Mouse (Mus musculus): ENCODE measurements around the gene Spata17. TPM values are rescaled to one million over a fixed set of nuclear protein-coding genes. Genes with fewer than 3 reads are reported as not detected.

Gene Spata17
- polyA plus RNA-seq, 1 experiment from 2014 or later = 1.2 TPM

DNA sequence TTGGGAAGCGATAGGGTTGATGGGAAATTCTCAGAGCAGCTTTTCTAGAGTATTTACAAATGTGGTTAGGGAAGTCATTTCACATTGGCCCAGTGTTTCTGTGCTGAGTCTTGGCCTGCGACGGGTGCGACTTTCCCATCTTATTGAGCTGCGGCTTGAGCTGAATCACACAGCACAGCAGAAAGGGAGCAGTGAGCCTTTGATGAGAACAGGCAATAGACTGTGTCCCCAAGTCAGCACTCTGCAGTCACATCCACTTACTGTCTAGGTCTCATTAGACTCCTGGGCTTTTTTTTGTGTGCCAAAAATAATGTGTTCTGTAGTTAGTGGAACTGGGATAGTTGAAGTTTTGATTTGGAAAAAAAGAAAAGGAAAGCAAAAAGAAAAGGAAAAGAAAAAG lies 15.0 kb upstream of the Spata17 start:
- ATAC-seq (ENCODE audit: insufficient number of reproducible peaks, insufficient read depth, low FRiP score, low TSS enrichment) = no peak
- Histone ChIP-seq H3K27me3 (no peaks in the 10 kb centered on the region), H3K4me1 (0 out of 2 replicates have a peak, but pooled peaks cover 5% of the 10 kb centered on the region), H3K36me3 (peaks cover 23% of the 10 kb centered on the region), H3K27ac (no peak overlapping the region), H3K9ac (no peak overlapping the region), H3K4me3 (no peak overlapping the region), H3K9me3 (no peaks in the 10 kb centered on the region), H3K4me2 (replicated peaks) (no peak overlapping the region)
- 91% methylated on average over 5 of the region's 5 CpGs for WGBS

DNA sequence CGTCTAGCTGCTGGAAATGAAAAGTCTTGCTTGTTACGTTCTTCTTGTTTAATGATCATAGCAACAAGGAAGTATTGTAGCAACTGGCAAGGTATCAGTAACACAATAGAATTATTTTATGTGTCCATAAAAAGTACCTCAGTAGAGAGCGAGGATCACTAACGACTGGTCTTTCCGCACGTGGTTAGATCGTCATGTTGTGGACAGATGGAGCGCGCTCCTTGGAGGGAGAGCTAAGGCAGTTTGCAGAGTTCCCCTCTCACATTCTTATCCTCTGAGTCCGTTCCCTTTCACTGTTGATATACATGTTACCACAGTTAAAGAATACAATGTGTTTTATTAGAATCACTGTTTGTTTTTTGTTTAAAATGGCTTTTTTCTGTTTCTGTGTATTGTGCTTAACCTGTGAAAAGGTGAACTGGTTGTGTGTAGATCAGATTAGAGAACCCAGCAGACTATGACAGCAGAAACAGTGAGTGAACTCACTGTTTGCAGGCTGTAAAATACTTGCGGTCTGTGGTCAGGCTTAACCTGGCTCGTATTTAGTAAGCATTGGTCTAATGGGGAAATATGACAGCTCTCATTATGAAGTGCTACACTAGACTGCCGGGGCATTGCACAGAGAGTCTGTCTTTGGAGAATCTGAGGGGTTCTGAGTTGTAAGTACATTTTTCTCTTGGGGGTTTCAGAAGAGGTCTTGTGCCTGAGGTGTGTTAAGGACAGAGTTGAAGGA lies 13.3 kb upstream of the Spata17 start:
- Histone ChIP-seq H3K4me3 (no peak overlapping the region), H3K9me3 (no peaks in the 10 kb centered on the region), H3K36me3 (peaks cover 22% of the 10 kb centered on the region), H3K4me1 (0 out of 2 replicates have a peak, but pooled peaks cover 5% of the 10 kb centered on the region), H3K9ac (no peak overlapping the region), H3K27me3 (no peaks in the 10 kb centered on the region), H3K27ac (no peak overlapping the region), H3K4me2 (replicated peaks) (no peak overlapping the region)
- WGBS = 87% methylated on average over 13 of the region's 13 CpGs
- ATAC-seq (ENCODE audit: insufficient number of reproducible peaks, insufficient read depth, low FRiP score, low TSS enrichment) = no peak

DNA sequence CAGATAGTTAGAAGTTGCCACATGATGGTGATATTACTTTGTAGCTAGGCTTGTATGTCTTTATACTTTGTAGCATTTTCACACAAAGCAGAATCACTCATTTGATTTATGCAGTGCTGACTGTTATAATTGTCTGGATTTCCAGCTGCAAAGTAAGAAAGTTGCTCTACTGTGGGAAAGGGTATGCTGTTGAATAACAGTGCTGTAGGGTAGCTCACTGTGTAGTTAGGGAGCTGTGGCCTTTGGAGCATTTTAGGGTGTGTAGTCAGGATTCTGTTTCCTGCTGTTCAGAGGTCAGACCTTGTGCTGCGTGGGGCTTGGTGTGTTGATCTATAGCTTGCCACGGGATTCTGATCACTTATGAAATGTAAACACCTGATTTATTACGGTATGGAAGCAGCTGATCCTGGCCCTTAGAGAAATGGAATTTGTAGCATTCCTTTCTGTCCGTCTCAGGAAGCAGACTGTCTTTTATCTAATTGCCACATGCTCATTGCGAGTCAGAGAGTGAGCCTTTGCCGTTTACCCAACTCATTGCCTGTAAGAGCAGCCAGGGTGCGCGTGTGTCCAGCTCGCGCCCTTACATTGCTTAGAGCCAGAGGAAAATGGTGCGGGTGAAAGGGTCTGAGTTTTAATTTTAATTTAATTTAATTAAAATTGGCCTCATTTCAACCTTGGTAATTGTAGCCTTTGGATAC lies 11.2 kb upstream of the Spata17 start:
- ATAC-seq (ENCODE audit: insufficient number of reproducible peaks, insufficient read depth, low FRiP score, low TSS enrichment) = no peak
- 76% methylated on average over 11 of the region's 11 CpGs for WGBS
- Histone ChIP-seq H3K36me3 (0 out of 2 replicates have a peak, but pooled peaks cover 16% of the 10 kb centered on the region), H3K4me3 (no peak overlapping the region), H3K9ac (no peak overlapping the region), H3K27me3 (no peaks in the 10 kb centered on the region), H3K9me3 (no peaks in the 10 kb centered on the region), H3K4me1 (0 out of 2 replicates have a peak, but pooled peaks cover 5% of the 10 kb centered on the region), H3K4me2 (replicated peaks) (no peak overlapping the region), H3K27ac (peak overlapping the region; percentile 31; the same call in 1 of the 2 replicates)

DNA sequence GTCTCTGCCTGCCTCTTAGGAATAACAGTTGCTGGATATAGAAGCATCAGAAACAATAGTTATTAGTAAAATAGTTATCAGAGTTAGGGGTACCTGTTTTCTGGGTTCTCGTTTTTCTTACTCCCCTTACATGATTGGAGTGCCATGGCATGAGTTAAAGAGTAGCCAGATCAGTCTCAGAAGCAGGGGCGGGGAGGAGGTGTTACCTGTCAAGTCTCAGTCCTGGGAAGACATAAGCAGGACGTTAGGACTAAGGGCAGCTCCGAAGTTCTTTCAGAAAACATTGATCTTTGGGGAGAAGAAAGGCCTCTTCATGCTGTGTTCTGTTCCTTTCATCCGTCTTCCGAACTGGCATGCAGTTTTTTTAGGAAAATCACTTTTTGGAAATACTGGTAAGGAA lies 5.5 kb upstream of the Spata17 start:
- Histone ChIP-seq H3K27me3 (no peaks in the 10 kb centered on the region), H3K9me3 (no peaks in the 10 kb centered on the region), H3K4me2 (replicated peaks) (no peak overlapping the region), H3K4me1 (peaks cover 3% of the 10 kb centered on the region; the same call in 1 of the 2 replicates), H3K36me3 (0 out of 2 replicates have a peak, but pooled peaks cover 1% of the 10 kb centered on the region), H3K9ac (no peak overlapping the region), H3K4me3 (no peak overlapping the region), H3K27ac (no peak overlapping the region)
- no peak for ATAC-seq (ENCODE audit: insufficient number of reproducible peaks, insufficient read depth, low FRiP score, low TSS enrichment)
- 80% methylated on average over 6 of the region's 6 CpGs for WGBS

DNA sequence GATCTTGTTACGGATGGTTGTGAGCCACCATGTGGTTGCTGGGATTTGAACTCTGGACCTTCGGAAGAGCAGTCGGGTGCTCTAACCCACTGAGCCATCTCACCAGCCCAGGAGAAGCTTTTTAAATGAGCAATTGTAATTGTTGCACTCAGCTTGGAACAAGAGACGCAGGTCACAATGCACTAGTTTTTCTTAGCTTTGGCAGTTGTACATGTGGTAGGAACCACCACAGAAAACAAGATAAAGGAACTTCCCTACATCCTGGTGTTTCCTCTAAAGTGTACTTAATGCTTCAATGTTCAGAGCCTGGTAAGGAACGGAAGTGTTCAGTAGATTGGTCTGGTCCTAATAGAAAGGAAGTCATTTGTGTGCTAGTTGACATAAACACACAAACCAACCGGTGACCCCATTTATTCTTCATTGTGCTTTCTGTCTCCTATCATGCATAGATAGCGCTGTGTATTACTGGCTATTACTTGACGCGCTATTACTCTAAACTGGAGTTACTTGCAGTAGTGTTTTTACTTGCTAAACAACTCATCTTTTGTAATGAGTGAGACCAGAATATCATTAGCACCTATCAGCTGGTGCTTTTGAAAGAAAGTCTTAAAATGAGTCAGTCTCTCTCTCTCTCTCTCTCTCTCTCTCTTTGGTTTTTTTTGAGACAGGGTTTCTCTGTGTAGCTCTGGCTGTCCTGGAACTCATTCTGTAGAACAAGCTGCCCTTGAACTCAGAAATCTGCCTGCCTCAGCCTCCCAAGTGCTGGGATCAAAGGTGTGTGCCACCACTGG lies 1.6 kb upstream of the Spata17 start:
- Histone ChIP-seq H3K27ac (no peak overlapping the region), H3K9me3 (no peaks in the 10 kb centered on the region), H3K27me3 (no peaks in the 10 kb centered on the region), H3K4me1 (peaks cover 3% of the 10 kb centered on the region; the same call in 1 of the 2 replicates), H3K36me3 (no peaks in the 10 kb centered on the region), H3K9ac (no peak overlapping the region), H3K4me3 (no peak overlapping the region), H3K4me2 (replicated peaks) (no peak overlapping the region)
- 92% methylated on average over 9 of the region's 9 CpGs for WGBS
- no peak for ATAC-seq (ENCODE audit: insufficient number of reproducible peaks, insufficient read depth, low FRiP score, low TSS enrichment)

DNA sequence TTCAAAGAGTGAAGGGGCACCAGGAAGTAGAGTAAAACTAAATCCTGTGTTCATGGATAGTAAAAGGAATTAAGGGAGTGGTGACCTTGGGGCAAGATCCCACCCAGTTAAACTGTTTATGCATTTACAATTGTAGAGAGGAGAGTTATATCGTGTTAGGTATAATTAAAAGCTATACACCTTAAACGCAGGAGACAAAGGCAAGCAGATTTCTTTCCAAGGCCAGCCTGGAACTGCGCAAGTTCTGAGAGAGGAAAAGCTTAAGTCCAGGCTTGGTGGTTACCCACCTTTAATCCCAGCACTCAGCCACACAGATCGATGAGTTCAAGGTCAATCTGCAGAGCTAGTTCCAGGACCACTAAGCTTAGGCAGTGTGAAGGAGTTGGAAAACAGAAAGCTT lies 4.5 kb downstream of the Spata17 start:
- Histone ChIP-seq H3K9me3 (no peaks in the 10 kb centered on the region), H3K4me3 (no peak overlapping the region), H3K4me2 (replicated peaks) (no peak overlapping the region), H3K36me3 (no peaks in the 10 kb centered on the region), H3K4me1 (no peaks in the 10 kb centered on the region), H3K9ac (no peak overlapping the region), H3K27ac (no peak overlapping the region), H3K27me3 (no peaks in the 10 kb centered on the region)
- WGBS = 82% methylated on average over 4 of the region's 4 CpGs
- ATAC-seq (ENCODE audit: insufficient number of reproducible peaks, insufficient read depth, low FRiP score, low TSS enrichment) = no peak

DNA sequence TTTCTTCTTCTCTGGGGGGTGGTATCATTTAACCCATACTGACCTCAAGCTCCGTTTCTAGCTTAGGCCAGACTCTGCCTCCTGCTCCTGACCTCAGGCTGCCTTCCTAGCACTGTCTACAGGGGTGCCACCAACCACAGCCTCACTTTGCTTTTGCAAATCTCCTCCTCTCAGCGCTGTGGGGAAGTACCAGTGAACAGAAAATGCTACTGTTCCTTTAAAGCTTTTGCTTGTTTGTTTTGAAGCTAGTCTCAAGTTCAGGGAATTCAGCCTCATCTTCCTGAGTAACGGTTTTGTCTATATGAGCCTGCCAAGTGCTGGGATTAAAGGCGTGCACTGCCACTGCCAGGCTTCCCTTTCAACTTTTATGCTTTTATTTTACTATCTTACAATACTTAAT lies 5.8 kb downstream of the Spata17 start:
- H3K4me1 ChIP-seq = no peaks in the 10 kb centered on the region
- no peak overlapping the region for H3K27ac ChIP-seq
- no peak overlapping the region for H3K4me3 ChIP-seq
- no peak for ATAC-seq (ENCODE audit: insufficient number of reproducible peaks, insufficient read depth, low FRiP score, low TSS enrichment)
- H3K4me2 ChIP-seq (replicated peaks) = no peak overlapping the region
- no peaks in the 10 kb centered on the region for H3K36me3 ChIP-seq
- H3K9me3 ChIP-seq = no peaks in the 10 kb centered on the region
- H3K9ac ChIP-seq = no peak overlapping the region
- no peaks in the 10 kb centered on the region for H3K27me3 ChIP-seq
- WGBS = 51% methylated on average over 4 of the region's 4 CpGs

DNA sequence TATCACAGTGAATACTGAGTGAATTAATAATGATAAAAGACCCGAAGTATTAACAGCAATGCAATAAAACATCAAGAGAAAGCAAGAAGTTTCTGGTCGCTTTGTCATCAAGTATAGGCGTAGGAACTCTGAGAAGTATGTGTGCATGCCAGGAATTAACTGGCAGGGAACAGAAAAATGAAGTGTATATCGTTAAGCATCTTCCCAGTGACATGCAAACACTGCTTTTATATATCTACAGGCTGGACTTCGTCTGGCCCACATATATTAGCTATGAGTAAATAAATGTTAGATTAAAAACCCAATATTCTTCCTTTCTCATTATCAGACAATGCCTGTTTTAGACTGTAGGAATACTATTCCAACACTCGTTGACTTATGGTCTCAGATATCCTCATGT lies 9.8 kb downstream of the Spata17 start:
- Histone ChIP-seq H3K4me1 (no peaks in the 10 kb centered on the region), H3K27ac (no peak overlapping the region), H3K9me3 (no peaks in the 10 kb centered on the region), H3K4me3 (no peak overlapping the region), H3K36me3 (no peaks in the 10 kb centered on the region), H3K27me3 (no peaks in the 10 kb centered on the region), H3K4me2 (replicated peaks) (no peak overlapping the region), H3K9ac (no peak overlapping the region)
- WGBS = 82% methylated on average over 6 of the region's 6 CpGs
- ATAC-seq (ENCODE audit: insufficient number of reproducible peaks, insufficient read depth, low FRiP score, low TSS enrichment) = no peak

DNA sequence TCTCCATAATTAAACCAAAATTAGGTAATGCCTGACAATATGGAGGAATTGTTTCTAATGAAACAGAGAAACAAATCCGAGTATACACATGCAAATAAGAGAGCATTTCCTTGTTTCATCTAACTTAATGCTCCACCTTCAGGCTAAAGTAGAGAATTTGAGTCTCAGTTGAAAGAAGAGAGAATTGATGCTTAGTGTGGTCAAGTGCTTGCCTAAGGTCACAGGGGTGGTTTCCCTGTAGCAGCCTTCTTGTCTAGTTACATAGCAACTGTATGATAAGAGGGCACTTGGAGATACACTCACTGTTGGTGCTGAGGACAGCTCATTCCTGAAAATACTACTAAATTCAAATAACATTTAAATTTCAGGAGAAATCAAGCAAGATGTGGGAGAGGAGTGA lies 36.7 kb downstream of the Spata17 start:
- Histone ChIP-seq H3K4me3 (no peak overlapping the region), H3K9ac (no peak overlapping the region), H3K4me1 (no peaks in the 10 kb centered on the region), H3K27me3 (no peaks in the 10 kb centered on the region), H3K36me3 (no peaks in the 10 kb centered on the region), H3K9me3 (no peaks in the 10 kb centered on the region), H3K4me2 (replicated peaks) (no peak overlapping the region), H3K27ac (no peak overlapping the region)
- 66% methylated on average over 1 of the region's 1 CpGs for WGBS
- no peak for ATAC-seq (ENCODE audit: insufficient number of reproducible peaks, insufficient read depth, low FRiP score, low TSS enrichment)

DNA sequence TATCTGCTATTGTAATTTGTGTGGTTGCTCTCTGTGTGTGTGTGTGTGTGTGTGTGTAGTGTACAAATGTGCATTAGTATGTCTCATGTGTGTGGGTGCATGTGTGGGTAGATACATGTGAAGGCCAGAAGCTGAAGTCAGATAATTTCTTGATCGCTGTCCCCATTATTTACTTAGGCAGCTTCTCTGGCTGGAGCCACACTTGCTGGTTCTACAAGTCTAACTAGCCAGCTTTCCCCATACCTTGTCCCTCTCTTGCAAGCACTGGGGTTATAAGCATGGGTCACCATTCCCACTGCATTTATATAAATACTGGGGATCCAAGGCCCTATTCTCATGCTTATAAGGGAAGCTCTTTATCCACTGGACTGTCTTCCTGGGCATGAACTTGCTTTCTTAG lies 39.3 kb downstream of the Spata17 start:
- ATAC-seq (ENCODE audit: insufficient number of reproducible peaks, insufficient read depth, low FRiP score, low TSS enrichment) = no peak

DNA sequence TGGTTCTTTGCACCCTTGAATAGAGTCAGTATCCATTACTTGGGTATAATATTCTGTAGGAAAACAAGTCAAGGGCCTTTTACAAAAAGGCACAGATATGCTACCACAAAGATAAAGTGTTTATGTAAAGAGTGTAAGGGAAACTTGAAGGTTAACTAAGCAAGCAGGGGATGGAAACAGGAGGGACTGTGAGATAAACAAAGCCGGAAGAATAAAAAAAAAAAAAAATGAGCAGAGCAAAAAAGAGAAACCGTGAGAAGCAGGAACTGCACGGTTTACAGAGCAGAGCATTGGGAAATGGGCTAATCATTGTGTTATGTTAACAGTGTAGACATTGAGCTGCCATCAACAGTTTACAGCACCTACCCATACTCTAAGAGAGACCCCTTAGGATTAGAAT lies 44.9 kb downstream of the Spata17 start:
- no peak overlapping the region for H3K4me3 ChIP-seq
- no peak for ATAC-seq (ENCODE audit: insufficient number of reproducible peaks, insufficient read depth, low FRiP score, low TSS enrichment)
- no peaks in the 10 kb centered on the region for H3K36me3 ChIP-seq
- H3K27me3 ChIP-seq = no peaks in the 10 kb centered on the region
- WGBS = 72% methylated on average over 3 of the region's 3 CpGs
- H3K9me3 ChIP-seq = no peaks in the 10 kb centered on the region
- no peak overlapping the region for H3K27ac ChIP-seq
- no peak overlapping the region for H3K9ac ChIP-seq
- H3K4me1 ChIP-seq = no peaks in the 10 kb centered on the region
- no peak overlapping the region for H3K4me2 ChIP-seq (replicated peaks)

More for the DNA sequence above, 39.3 kb downstream of the Spata17 start:
- no peaks in the 10 kb centered on the region for H3K9me3 ChIP-seq
- no peaks in the 10 kb centered on the region for H3K36me3 ChIP-seq
- no peaks in the 10 kb centered on the region for H3K27me3 ChIP-seq
- H3K4me1 ChIP-seq = no peaks in the 10 kb centered on the region
- H3K4me3 ChIP-seq = no peak overlapping the region
- 100% methylated on average over 1 of the region's 1 CpGs for WGBS
- H3K27ac ChIP-seq = no peak overlapping the region
- H3K4me2 ChIP-seq (replicated peaks) = no peak overlapping the region
- no peak overlapping the region for H3K9ac ChIP-seq
